Mouse (Mus musculus) urinary bladder, postnatal 0 days (tissue): Measurements from ENCODE around the gene Mag. TPM values are rescaled to one million over a fixed set of nuclear protein-coding genes. Genes with fewer than 3 reads are reported as not detected.

Source experiments
- polyA plus RNA-seq: library from polyadenylated mRNA; unstranded; fragments of >200 nt; fragmentation: Nextera tagmentation; extraction: Ambion mirVana; gene quantifications from 2 replicates; pipeline ENCODE4 v1.2.1, GENCODE M21; 2015

Mag gene
- polyA plus RNA-seq: 0.31 and 0.47 TPM in 2 replicates

DNA sequence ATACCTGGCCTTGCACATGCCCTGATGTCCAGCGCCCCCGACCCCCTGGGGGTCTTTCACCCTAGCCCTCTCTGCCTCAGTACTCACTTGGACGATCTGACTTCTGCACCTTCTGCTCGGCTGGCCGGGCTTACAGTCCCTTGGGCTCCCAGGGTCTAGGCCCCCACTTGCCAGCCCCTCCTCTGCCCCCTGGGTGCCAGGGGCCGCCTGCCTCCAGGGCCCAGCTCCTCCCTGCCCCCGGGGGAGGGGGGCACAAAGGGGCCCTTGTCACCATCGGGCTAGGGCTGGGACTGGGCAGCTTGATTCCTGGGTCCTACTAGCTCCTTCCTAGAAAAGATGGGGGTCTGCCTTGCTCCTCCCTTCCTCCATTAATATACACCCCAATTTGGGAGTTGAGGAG, at the start of gene Mag:
Mag (minus strand) TSS at position 142 of the 400 bp plus-strand sequence.

DNA sequence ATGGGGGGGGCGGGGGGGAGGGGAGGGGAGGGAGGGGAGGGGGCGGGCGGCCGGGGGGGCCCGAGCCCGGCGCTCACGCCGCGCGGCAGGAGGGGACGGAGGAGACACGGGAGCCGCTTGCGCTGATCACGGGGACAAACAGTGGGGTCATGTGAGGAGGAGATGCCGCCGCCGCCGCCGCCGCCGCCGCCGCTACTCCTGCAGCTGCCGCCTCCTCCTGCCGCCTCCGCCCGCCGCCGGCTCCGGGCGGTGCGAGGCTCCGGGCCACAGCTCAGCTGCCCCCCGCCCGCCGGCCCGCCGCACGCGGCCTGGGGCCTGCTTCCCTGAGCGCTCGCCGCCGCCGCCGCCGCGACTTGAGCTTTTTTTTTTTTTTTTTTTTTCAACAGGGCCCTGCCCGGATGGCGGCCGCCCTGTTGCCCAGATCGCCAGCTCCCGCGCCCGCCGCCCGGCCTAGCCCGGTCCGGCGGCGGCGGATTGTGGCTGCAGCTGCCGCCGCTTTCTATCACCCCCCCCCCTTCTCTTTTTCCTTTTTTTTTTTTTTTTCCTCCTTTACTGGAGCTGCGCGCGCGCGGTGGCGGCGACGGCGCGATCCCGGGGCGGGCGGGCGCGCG, 42.2 kb upstream of the Mag start, which contains the start of gene Usf2:
Usf2 (minus strand) TSS at position 48 of the 611 bp plus-strand sequence.

DNA sequence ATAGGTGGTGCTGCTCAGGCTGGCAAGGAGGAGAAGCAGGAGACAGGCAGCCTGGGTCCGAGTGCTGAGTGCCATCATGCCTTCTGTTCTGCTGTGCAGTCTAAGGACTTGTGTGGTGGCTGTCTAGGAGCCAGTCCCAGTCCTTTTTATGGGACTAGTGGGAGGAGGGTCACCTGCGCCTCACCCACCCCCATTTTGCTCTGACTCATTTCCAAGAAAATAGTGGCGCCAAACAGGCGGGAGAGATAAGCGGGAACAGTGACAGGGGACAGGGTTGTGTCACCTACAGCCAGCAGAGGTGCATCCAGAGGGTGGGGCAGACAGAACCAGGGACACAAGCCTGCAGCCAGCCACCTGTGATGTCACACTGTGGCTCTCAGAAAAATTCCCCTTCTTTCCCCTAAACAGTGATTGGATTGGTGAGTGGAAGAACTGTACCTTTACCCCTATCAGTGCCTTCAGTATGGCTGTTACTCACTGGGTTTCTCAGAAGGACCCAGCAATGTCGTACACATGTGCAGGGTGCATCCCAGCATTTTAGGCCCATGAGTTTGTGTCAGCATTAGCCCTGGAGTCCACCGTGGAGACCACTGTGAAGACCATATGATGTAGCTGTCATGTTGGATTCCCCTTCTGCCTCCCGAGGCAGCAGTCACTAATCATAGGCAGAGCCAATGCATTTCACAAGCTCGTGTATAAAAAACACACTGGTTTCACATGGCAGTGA, 29.4 kb upstream of the Mag start, which contains the start of gene Hamp:
Hamp (minus strand) TSS at position 124 of the 727 bp plus-strand sequence.

DNA sequence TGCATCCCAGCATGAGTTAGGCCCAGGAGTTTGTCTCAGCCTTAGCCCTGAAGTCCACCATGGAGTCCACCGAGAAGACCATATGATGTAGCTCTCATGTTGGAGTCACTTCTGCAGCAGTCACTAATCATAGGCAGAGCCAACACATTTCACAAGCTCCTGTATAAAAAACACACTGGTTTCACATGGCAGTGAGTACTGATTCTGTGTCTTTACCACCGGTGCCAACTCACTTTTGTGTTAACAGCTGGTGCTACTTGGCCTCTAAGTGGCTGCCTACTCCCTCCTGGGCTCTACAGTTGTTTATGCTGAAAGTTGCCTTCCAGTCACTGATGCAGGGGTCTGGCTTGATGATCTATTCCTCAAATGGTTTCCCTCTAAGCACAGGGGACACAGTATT, 9.9 kb upstream of the Mag start, which contains the start of gene Hamp2:
Hamp2 (minus strand) TSS at position 101 of the 400 bp plus-strand sequence.

DNA sequence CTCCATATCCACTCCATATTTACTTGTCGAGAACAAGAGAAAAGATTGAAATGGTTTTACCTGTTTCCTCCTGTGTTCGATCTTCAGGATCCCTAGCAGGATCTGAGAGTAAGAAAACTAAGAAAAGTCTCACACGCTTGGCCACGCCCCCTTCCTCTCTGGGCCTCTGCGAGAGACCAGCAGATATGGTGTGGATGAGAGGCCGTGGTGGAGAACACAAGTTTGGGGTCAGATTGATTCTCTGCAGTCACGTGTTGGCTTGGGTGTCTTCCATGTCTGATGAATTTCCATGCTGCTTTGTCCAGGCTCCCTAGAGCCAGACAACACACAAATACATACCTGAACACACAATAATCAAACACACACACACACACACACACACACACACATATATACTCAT, 34.5 kb downstream of the Mag start, which contains the start of gene Cd22:
Cd22 (minus strand) TSS at position 167 of the 400 bp plus-strand sequence.

DNA sequence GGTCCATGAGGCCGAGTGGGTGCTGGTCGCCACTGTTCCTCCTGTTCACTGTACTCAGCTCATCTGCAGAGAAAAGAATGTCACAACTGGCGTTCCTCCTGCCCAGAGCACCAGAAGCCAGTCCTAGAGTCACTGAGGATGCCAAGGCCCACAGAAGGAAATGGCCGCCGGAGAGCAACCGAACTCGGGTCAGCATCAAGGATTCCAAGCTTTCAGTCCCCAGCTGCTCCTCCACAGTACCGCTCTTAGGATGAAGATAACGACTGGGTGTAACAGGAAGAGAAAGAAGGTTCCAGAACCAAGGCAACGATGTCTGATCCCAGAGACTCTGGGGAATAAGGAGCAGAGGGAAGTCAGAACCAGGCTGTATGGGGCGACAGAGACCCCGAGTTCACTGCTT, 53.2 kb downstream of the Mag start, which contains the start of gene Ffar1:
Ffar1 (minus strand) TSS at position 101 of the 400 bp plus-strand sequence.

DNA sequence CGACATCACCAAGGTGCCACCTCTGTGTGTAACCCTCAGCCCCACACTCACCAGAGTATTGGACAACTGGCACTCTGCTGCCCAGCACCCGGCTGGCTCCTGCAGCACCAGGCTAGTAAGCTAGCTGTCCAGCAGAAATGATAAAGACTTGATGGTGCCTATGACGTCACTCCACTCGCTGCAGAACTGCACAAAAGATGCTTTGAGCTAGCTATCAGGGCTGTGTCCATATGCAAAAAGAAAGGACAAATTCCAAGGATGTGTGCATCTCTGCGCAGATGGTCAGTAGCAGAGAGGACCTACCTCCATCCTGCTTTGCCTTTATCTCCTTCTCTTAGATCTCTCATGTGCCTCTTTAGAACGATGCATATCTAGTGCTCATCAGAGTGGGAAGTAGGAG, 58.6 kb downstream of the Mag start, which contains the start of gene Ffar3:
Ffar3 (minus strand) TSS at position 101 of the 400 bp plus-strand sequence.

Other genes with a start within 250 kb of the Mag start
- 10.3 and 11.1 TPM in 2 replicates for gene Haus5, start 249.9 kb downstream of the Mag start, polyA plus RNA-seq
- not detected in 2 replicates for gene Pmis2, start 243.3 kb downstream of the Mag start, polyA plus RNA-seq
- gene 2200002J24Rik, start 215.9 kb downstream of the Mag start, polyA plus RNA-seq: 0.39 TPM in 1 of 2 replicates, not detected in the other
- gene Atp4a, start 202.7 kb downstream of the Mag start, polyA plus RNA-seq: 0.13 and 0.69 TPM in 2 replicates
- 155 and 184 TPM in 2 replicates for gene Tmem147, start 185.3 kb downstream of the Mag start, polyA plus RNA-seq
- 0.12 TPM in 1 of 2 replicates, not detected in the other for gene Gapdhs, start 171.2 kb downstream of the Mag start, polyA plus RNA-seq
- gene Sbsn, start 163.4 kb downstream of the Mag start, polyA plus RNA-seq: 13.6 and 17.0 TPM in 2 replicates
- gene Dmkn, start 151.1 kb downstream of the Mag start, polyA plus RNA-seq: 97.2 and 160 TPM in 2 replicates
- 135 and 161 TPM in 2 replicates for gene Krtdap, start 127.0 kb downstream of the Mag start, polyA plus RNA-seq
- gene Ffar2, start 91.1 kb downstream of the Mag start, polyA plus RNA-seq: not detected in 2 replicates
- not detected in 2 replicates for gene Ffar3, start 58.7 kb downstream of the Mag start, polyA plus RNA-seq
- gene Ffar1, start 53.3 kb downstream of the Mag start, polyA plus RNA-seq: not detected in 2 replicates
- 0.11 TPM in 1 of 2 replicates, not detected in the other for gene Cd22, start 34.5 kb downstream of the Mag start, polyA plus RNA-seq
- not detected in 2 replicates for gene Hamp2, start 9.8 kb upstream of the Mag start, polyA plus RNA-seq
- gene Hamp, start 29.2 kb upstream of the Mag start, polyA plus RNA-seq: not detected in 2 replicates
- gene Usf2, start 41.9 kb upstream of the Mag start, polyA plus RNA-seq: 10.2 and 11.0 TPM in 2 replicates
- 43.7 and 44.9 TPM in 2 replicates for gene Lsr, start 58.6 kb upstream of the Mag start, polyA plus RNA-seq
- 4.2 and 4.5 TPM in 2 replicates for gene Fam187b, start 58.9 kb upstream of the Mag start, polyA plus RNA-seq
- gene Fxyd5, start 127.6 kb upstream of the Mag start, polyA plus RNA-seq: 78.3 and 150 TPM in 2 replicates
- 2.0 and 2.2 TPM in 2 replicates for gene Fxyd7, start 136.6 kb upstream of the Mag start, polyA plus RNA-seq
- gene Fxyd1, start 142.3 kb upstream of the Mag start, polyA plus RNA-seq: 610 and 619 TPM in 2 replicates
- 0.72 and 1.1 TPM in 2 replicates for gene Lgi4, start 144.5 kb upstream of the Mag start, polyA plus RNA-seq
- gene Fxyd3, start 161.8 kb upstream of the Mag start, polyA plus RNA-seq: 300 and 316 TPM in 2 replicates
- gene Hpn, start 200.4 kb upstream of the Mag start, polyA plus RNA-seq: 0.76 and 1.3 TPM in 2 replicates
- gene Scn1b, start 212.1 kb upstream of the Mag start, polyA plus RNA-seq: 9.4 and 10.4 TPM in 2 replicates
- 30.1 and 32.6 TPM in 2 replicates for gene Gramd1a, start 241.0 kb upstream of the Mag start, polyA plus RNA-seq